Mouse (Mus musculus) heart, adult 2 months (tissue): ENCODE data around the gene Tbxas1. TPM values are rescaled to one million over a fixed set of nuclear protein-coding genes. Genes with fewer than 3 reads are reported as not detected.

Experiments
- DNase-seq, 2 experiments: peaks; one replicate each; pipeline ENCODE4 v3.0.0; 2021
- H3K27ac ChIP-seq: fragments of 200-600 bp; 2 replicates; pipeline ENCODE4 v1.8.1; 2022
- H3K27me3 ChIP-seq: fragments of 200-500 bp; 2 replicates; pipeline ENCODE4 v1.6.1; 2012; ENCODE audit warnings: mild to moderate bottlenecking, low read length, inconsistent platforms, mixed read lengths; ENCODE audit not compliant: control insufficient read depth, insufficient read depth
- H3K36me3 ChIP-seq: fragments of 200-500 bp; 2 replicates; pipeline ENCODE4 v1.6.1; 2012; ENCODE audit warnings: low read length, inconsistent platforms; ENCODE audit not compliant: control insufficient read depth, insufficient read depth
- H3K4me1 ChIP-seq: fragments of 200-500 bp; 2 replicates; pipeline ENCODE4 v1.6.1; 2011; ENCODE audit warnings: low read length; ENCODE audit not compliant: control insufficient read depth, insufficient read depth
- H3K4me3 ChIP-seq: fragments of 200-600 bp; 2 replicates; pipeline ENCODE4 v1.8.1; 2022
- H3K79me2 ChIP-seq: fragments of 200-500 bp; replicated peaks from 2 replicates; pipeline ENCODE4 v1.6.1; 2012; ENCODE audit warnings: mild to moderate bottlenecking, inconsistent platforms, low read length, moderate library complexity, mixed read lengths; ENCODE audit not compliant: control insufficient read depth, insufficient read depth
- H3K9ac ChIP-seq: fragments of 200-500 bp; 2 replicates; pipeline ENCODE4 v1.6.1; 2012; ENCODE audit warnings: low read depth, mild to moderate bottlenecking, control low read depth, inconsistent platforms, low read length, mixed read lengths
- CTCF ChIP-seq: fragments of 200-600 bp; IDR thresholded peaks from 2 replicates; pipeline ENCODE4 v1.8.1; 2022; ENCODE audit warnings: antibody characterized with exemption, mild to moderate bottlenecking, moderate library complexity
- EP300 ChIP-seq: fragments of 200-500 bp; IDR thresholded peaks from 2 replicates; pipeline ENCODE4 v1.6.1; 2011; ENCODE audit warnings: low read depth, low read length, control low read depth; ENCODE audit not compliant: insufficient read depth
- POLR2A ChIP-seq: fragments of 200-500 bp; IDR thresholded peaks from 2 replicates; pipeline ENCODE4 v1.6.1; 2011; ENCODE audit warnings: mild to moderate bottlenecking, low read depth, low read length, control low read depth; ENCODE audit not compliant: insufficient read depth
- WGBS: fragments of 180-500 bp; shearing (Covaris S2); methylation state at CpG from one replicate; pipeline ENCODE4 v1.1.7; 2018; 5-methylcytosine and 5-hydroxymethylcytosine counted together
- intact Hi-C: fragments of 180-260 bp; cut with DNase I; formaldehyde crosslinking; loops from one replicate; pipeline ENCODE4 v1.15.1; 2025
- polyA plus RNA-seq: library from polyadenylated mRNA; depleted of rRNA; stranded (reverse); fragments of >200 nt; gene quantifications from 2 replicates; pipeline ENCODE4 v1.2.3, GENCODE M21; 2012
- total RNA-seq, 2 experiments: library from RNA; stranded (reverse); gene quantifications; 2 replicates each; pipeline ENCODE4 v1.2.3; 2021

Gene Tbxas1
- total and polyA plus RNA-seq, 3 experiments = 1.9 to 2.7 (median 2.1) TPM

DNA sequence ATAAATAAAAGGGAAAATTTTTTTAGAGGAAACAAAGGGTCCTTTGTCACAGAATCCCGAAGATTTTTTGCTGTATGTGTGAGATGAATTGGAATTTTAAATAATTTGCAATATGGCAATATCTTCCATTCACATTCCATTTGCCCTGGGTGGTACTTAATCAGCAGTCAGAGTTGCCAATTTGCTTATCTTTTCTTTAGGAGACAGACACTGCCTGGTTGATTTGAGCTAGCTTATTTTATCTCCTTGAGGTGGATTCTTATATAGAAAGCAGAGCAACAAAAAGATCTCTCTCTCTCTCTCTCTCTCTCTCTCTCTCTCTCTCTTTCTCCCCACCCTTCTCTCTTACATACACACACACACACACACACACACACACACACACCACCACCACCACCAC, 9.9 kb downstream of the Tbxas1 start:
- no peaks in the 10 kb centered on the region for H3K36me3 ChIP-seq
- H3K4me3 ChIP-seq = no peak overlapping the region
- WGBS = 61% methylated on average over 1 of the region's 1 CpGs
- H3K9ac ChIP-seq = no peak overlapping the region
- H3K27me3 ChIP-seq = no peaks in the 10 kb centered on the region
- no peak for TF ChIP-seq CTCF
- no peak for TF ChIP-seq POLR2A
- TF ChIP-seq EP300 = no peak
- DNase-seq = no peak
- no peak overlapping the region for H3K27ac ChIP-seq
- H3K4me1 ChIP-seq = no peaks in the 10 kb centered on the region; the same call in 1 of the 2 replicates
- intact Hi-C loops = no loop called here
- H3K79me2 ChIP-seq = no peaks in the 10 kb centered on the region

DNA sequence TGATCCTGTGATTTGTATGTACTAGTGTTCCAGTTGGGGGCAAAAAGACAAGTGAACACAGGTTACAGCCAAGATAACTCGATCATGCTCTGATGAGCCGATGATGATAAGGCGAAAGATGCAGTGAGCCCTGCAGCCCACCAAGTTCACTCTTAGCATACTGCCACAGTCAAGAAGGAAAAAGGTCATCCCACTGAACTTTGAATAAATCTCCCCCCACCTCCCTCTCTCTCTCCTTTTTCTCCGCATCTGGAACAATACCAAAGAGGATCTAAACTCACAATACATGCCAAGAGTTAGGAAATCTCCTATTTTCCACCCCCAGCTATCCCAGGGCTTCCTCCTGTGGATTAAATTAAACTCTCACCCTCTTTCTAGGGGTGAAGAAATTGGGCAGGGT, 12.2 kb downstream of the Tbxas1 start:
- Histone ChIP-seq H3K27ac (no peak overlapping the region), H3K4me3 (no peak overlapping the region), H3K79me2 (no peaks in the 10 kb centered on the region), H3K36me3 (no peaks in the 10 kb centered on the region), H3K27me3 (no peaks in the 10 kb centered on the region), H3K4me1 (no peaks in the 10 kb centered on the region; the same call in 1 of the 2 replicates), H3K9ac (no peak overlapping the region)
- intact Hi-C loops = no loop called here
- TF ChIP-seq CTCF (no peak), EP300 (no peak), POLR2A (no peak)
- WGBS = 77% methylated on average over 4 of the region's 4 CpGs
- DNase-seq = no peak

DNA sequence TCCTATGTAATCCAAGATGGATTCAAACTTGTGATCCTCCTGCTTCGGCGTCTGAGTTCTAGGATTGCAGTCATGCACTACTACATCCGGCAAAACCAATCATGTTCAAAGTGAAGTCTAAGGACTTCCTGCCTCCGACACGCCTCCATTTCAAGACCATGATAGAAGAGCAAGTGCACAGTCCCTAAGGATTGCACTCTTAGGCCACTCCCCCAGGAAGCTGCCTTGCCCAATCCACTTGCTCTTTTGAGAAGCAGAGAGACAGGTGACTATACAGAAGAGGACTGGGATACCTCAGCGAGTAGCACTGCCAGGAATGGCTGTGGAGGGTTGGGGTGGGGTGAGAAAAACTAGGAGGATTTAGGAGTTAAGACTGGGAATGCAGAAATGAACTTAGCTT, 14.0 kb downstream of the Tbxas1 start:
- Histone ChIP-seq H3K27ac (no peak overlapping the region), H3K4me3 (no peak overlapping the region), H3K27me3 (no peaks in the 10 kb centered on the region), H3K36me3 (no peaks in the 10 kb centered on the region), H3K4me1 (no peaks in the 10 kb centered on the region), H3K79me2 (no peaks in the 10 kb centered on the region), H3K9ac (no peak overlapping the region)
- intact Hi-C loops = no loop called here
- WGBS = 69% methylated on average over 6 of the region's 6 CpGs
- DNase-seq = no peak
- TF ChIP-seq POLR2A = no peak
- TF ChIP-seq CTCF = no peak
- TF ChIP-seq EP300 = no peak

DNA sequence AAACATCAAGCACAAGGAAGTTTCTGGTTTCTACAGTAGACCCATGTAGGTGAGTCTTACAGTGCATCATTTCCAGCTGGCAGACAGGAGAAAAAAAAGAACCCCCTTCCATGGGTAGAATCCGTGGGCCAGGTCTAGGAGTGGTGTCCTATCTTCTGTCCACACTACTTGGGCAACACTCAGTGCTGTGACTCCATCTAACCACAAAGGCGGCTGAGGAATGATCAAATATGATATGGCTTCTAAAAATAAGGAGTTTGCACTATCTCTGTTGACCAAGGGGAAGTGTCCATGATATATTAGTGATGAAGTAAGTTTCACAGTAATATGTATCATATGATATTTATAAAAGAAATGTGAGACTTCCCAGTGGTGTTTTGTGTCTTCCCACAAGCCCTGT, 16.8 kb downstream of the Tbxas1 start:
- no peak for DNase-seq
- Histone ChIP-seq H3K9ac (no peak overlapping the region), H3K4me1 (no peaks in the 10 kb centered on the region), H3K36me3 (no peaks in the 10 kb centered on the region), H3K4me3 (no peak overlapping the region), H3K27ac (no peak overlapping the region), H3K79me2 (no peaks in the 10 kb centered on the region), H3K27me3 (no peaks in the 10 kb centered on the region)
- intact Hi-C loops = no loop called here
- 56% methylated on average over 2 of the region's 2 CpGs for WGBS
- TF ChIP-seq POLR2A (no peak), EP300 (no peak), CTCF (no peak)

DNA sequence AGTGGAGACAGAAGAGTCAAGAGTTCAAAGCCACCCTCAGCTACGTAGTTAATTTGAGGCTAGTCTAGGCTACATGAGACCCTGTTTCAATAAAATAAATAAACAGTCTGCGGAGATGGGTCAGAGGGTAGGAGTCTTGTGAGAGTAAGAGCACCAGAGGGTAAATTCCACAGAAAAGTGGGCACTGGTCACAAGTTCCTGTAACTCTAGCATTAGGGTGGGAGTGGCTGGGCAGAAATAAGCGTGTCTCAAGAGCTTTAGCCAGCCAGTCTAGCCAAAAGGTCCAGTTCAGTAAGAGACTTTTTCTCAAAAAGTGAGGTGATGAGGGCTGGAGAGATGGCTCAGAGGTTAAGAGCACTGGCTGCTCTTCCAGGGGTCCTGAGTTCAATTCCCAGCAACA, 18.4 kb downstream of the Tbxas1 start:
- WGBS = 86% methylated on average over 3 of the region's 3 CpGs
- H3K36me3 ChIP-seq = no peaks in the 10 kb centered on the region
- no peak overlapping the region for H3K27ac ChIP-seq
- no peaks in the 10 kb centered on the region for H3K27me3 ChIP-seq
- TF ChIP-seq EP300 (no peak), CTCF (no peak), POLR2A (no peak)
- intact Hi-C loops = no loop called here
- DNase-seq = no peak
- H3K9ac ChIP-seq = no peak overlapping the region
- H3K79me2 ChIP-seq = no peaks in the 10 kb centered on the region
- no peak overlapping the region for H3K4me3 ChIP-seq
- H3K4me1 ChIP-seq = no peaks in the 10 kb centered on the region

GRCm38 (mm10) chr6:38900073-38900472, 24.9 kb downstream of the Tbxas1 start:
- H3K27me3 ChIP-seq = no peaks in the 10 kb centered on the region
- H3K36me3 ChIP-seq = no peaks in the 10 kb centered on the region
- 72% methylated on average over 4 of the region's 4 CpGs for WGBS
- no peak overlapping the region for H3K4me3 ChIP-seq
- H3K27ac ChIP-seq = no peak overlapping the region
- H3K4me1 ChIP-seq = no peaks in the 10 kb centered on the region
- TF ChIP-seq CTCF (no peak), POLR2A (no peak), EP300 (no peak)
- no peak overlapping the region for H3K9ac ChIP-seq
- no peak for DNase-seq
- H3K79me2 ChIP-seq = no peaks in the 10 kb centered on the region
- intact Hi-C loops = no loop called here
